8 mouse cellular contexts compared by ENCODE assay signal in the genomic region with DNA sequence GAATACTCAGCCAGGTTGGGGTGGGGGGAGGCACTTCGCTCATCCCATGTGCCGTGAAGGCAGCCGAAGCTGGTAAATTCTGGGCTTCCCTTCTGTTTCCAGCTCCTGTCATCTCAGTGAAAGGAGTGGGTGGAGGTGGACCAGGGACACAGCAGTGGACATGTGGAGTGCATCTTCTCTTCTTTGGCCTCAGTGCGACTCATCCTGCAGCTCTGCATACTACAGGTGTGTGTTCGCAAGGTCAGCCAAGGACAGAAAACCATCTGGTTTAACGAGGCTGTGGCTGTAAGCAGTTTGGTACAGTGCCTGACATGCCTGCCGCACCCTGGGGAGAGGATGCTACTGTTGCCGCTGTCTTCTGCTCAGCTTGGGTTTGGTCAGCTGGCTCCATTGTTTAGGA.
DNase-seq lines count a peak whose midpoint lies in the region; ATAC-seq lines count a peak whose summit lies in the region.
"Had no signal": no experiment of that assay in that cellular context is flagged by ENCODE, and none has a peak within 500 bp of the region (broad histone marks: within the 10 kb centered on the region; RNA-seq: fewer than 3 reads in every experiment).

No protein-coding gene starts in this region.

- intact Hi-C loops in left cerebral cortex, postnatal 25 days (cut with DNase I) = loop anchor here (1.0 to 5.0 kb wide), 6 partner anchors 140 to 442 kb away; no protein-coding TSS in a partner anchor

- DNase-seq in left cerebral cortex, postnatal 25 days (ENCODE audit: low spot score in 2 of 2) = peak; percentile 28 to 60
- DNase-seq in left cerebral cortex, adult 11 months (ENCODE audit: low spot score) = no peak
- DNase-seq in cerebellum, postnatal 25 days = peak; percentile 42 to 56
- DNase-seq in layer of hippocampus, postnatal 10 days (ENCODE audit: low spot score in 2 of 2) = peak; percentile 52 to 53
- DNase-seq in right cerebral cortex, postnatal 25 days = peak; percentile 37
- no peak for DNase-seq in thymus, postnatal 10 days (ENCODE audit: low spot score in 2 of 2)
- DNase-seq: kidney, adult 2 months had no signal

- no peak for ATAC-seq in activated CD4-positive, CD25-positive, alpha-beta regulatory T cell, adult 4 months

Comparison
In these comparisons a context has a peak if more than half of its experiments do, and no peak if none do; other contexts are left out.
1. DNase-seq: peak in left cerebral cortex, postnatal 25 days (2 of 2), cerebellum, postnatal 25 days (2 of 2), layer of hippocampus, postnatal 10 days (2 of 2) and right cerebral cortex, postnatal 25 days (single experiment); none in left cerebral cortex, adult 11 months (single experiment) and thymus, postnatal 10 days (0 of 2).